Mouse (Mus musculus): ENCODE measurements around the gene Vdac2.

DNA sequence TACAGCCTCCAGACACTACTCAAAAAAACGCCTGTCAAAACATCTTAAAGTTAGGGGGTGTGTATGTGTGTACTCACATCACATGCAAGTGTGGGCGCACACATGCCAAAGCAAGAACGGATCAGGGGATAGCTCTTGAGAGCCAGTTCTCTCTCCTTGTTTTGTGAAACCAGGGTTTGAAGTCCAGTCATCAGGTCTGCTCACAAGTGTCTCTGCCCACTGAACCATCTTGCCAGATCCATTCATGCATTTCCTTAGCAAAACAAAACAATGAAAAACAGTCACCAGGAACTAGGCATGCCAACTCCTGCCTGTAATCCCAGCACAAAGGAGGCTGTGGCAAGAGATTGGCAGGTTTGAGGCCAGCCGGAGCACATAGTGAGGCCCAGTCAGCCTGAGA, 38.5 kb upstream of the Vdac2 start:
- TF ChIP-seq EP300 (IDR thresholded peaks at IDR 0.05; ENCODE audit: low read depth) (no peak), CTCF (IDR thresholded peaks at IDR 0.05; ENCODE audit: low read depth) (no peak)
